Mouse (Mus musculus) ES-CJ7 (cell line): ENCODE results near the gene Sec22a.

Experiments
- DNase-seq: peaks from one replicate; pipeline ENCODE4 v3.0.0; 2011; ENCODE audit warnings: low read depth, low spot score

Gene Sec22a

GRCm38 (mm10) chr16:35363150-35364062 lies at the start of gene Sec22a:
TSS of gene Sec22a (minus strand) at chr16:35363918.
- peak; percentile 94 for DNase-seq

GRCm38 (mm10) chr16:35406706-35407105 lies 43.0 kb upstream of the Sec22a start:
- no peak for DNase-seq

DNA sequence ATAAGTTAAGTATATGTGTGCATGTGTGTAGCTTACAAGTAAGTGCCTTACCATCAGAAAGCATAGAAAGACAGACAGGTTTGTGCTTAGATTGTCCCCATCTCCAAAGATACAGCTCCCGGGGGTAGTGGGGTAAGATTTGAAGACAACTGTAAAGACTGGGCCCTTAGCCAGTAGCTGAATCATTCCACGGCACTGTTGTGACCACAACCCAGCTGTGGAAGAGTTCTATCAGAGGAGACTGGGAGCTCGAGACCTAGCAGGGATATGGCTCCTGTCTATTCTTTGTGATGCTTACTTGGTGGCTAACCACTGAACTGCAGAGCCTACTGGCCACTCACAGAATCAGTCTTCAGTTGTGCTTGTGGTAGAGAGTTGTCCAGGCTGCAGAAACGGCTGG lies 42.4 kb upstream of the Sec22a start:
- no peak for DNase-seq

DNA sequence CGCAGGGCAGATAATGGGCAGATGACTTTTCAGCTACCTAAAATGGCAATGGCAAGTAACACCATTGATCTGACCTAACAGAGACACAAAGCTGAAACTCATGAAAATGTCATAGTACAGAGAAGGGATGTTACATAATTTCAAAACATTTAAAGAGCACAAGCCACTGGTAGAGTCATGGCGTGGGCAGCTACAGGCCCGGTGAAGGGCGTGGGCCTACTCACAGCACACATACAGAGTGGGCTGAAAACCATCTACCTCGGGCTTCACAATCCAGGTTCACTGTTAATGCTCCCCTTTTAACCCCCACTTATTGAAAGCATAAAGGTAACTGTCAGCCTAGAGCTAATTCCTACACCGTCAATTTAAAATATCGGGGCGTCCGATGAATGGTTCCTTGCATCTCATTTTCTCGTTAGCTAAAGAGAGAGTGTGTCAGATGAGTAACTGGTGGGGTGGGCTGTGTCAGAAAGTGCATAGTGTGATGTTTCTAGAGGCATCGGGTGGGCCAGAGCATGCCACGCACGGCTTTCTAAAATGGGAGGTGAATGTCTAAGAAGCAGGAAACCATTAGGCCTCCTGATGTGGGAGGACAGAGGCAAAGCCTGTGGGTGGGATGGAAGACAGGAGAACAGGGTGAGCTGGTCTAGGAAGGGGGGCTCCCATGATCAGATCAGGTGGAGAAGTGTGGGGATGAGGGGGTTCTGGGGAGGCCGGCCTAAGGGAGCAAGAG lies 41.8 kb upstream of the Sec22a start:
- DNase-seq = no peak

- peak; percentile 58 for DNase-seq
Measured at GRCm38 (mm10) chr16:35404864-35405263, 41.1 kb upstream of the Sec22a start.

- DNase-seq = no peak
Measured at GRCm38 (mm10) chr16:35403891-35404290, 40.2 kb upstream of the Sec22a start.

- no peak for DNase-seq
Measured at GRCm38 (mm10) chr16:35403356-35403755, 39.6 kb upstream of the Sec22a start.

DNA sequence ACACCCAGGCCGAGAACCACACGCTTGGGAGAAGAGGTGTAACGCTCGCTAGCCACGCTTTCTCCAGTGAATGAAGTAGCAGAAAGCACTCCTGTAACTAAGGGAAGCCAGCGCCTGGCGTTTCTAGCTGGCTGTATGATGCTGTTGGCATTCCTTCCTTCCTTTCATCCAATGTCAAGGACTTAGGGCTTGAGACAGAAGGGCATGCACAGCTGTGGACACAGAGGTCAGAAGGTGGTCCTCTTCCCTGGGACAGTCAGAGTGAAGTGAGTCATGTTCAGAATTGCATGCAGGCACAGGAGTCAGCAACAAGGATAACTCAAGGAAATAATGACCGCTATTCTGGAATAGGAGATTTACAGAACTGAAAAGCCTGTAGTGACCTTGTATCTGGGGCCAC lies 29.1 kb upstream of the Sec22a start:
- DNase-seq = no peak

GRCm38 (mm10) chr16:35385654-35386053 lies 21.9 kb upstream of the Sec22a start:
- DNase-seq = no peak

GRCm38 (mm10) chr16:35380048-35380447 lies 16.3 kb upstream of the Sec22a start:
- DNase-seq = no peak

DNA sequence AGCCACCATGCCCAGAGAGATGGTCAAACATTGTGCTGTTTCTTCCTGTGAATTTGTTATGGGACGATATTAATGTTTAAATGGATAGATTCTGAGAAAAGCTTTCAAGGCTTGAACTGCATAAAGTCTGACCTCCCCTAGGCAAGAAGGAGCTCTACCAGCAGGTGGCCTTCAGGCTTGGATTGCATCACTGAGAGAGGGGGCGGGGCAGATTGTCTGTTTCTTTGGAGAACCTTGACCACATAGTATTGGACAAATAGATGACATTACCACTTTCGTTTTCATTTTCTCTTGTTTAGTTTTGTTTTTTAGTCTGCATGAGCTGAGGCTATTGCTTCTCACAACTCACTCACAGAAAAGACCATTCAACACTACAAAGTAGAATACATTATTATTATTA lies 15.6 kb upstream of the Sec22a start:
- DNase-seq = no peak

DNA sequence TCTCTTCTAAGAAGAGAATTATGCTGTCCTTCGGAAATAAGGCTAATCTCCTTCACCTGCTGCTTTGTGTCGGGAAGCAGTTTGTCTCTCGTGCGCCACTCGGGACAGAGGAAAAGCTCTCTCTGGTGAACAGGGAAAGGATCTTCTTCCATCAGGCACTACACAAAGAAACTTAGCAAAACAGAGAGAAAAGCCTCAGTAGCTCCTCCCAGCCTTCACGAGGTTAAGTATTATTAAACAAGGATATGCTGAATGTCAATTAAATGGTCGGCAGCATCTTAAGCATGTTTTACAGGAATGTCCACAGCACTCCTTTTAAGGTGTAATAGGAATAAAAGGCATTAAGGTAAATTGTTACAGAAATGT lies 328 bp upstream of the Sec22a start:
- DNase-seq = no peak

DNA sequence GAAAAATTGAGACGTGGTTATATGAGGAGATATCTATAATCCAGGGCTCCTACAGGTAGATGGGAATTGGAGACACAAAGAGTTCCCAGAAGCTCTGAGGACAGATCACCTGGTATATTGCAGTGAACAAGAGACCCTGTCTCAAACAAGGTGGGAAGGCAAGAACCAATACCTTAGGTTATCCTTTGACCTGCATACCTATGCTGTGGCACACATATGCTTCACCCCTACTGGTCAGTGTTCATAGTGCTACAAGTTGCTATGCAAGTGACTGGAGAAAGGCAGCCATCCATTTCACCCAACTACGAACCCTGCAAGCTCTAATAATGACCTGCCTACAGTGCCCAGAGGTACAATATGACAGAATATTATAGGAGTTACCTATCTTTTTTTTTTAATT lies 1.5 kb downstream of the Sec22a start:
- DNase-seq = peak; percentile 58

GRCm38 (mm10) chr16:35360593-35360992 lies 3.1 kb downstream of the Sec22a start:
- peak; percentile 85 for DNase-seq

DNA sequence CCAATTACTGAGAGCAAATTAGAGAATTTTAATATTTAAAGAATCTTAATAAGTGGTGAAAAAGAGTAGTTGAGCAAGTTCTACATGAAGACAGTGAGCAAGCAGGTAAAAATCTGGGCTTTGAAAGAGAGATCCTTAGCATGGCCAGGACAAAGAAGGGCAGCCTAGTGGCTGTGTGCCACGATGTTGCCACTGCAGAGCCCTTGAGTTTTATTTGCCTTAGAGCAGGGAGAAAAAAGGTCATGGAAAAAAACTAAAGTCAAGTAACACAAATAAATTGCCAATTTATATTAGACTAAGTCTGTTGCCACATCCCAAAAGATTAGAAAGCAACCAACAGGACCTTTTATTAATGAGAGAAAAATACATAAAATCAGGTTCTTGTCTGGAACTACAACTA lies 6.3 kb downstream of the Sec22a start:
- DNase-seq = no peak

GRCm38 (mm10) chr16:35330451-35330850 lies 33.3 kb downstream of the Sec22a start:
- DNase-seq = no peak

DNA sequence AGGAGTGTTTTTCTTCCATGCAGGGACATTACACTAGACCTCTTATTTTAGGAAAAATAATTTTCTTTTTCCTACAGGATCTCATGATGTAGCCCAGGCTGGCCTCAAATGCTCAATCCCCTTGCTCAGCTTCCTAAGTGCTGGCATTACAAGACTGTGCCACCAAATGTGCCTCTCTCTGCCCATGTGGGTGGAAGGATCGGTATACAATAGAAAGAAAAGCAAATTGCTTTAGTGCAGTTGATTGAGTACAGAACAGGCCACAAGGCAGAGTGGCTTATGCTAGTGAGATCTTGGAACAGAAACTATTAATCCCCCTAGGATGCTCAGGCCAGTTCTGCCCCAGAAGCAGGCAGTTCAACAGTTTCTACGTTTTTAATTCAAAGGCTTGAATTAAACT lies 43.9 kb downstream of the Sec22a start:
- no peak for DNase-seq

DNA sequence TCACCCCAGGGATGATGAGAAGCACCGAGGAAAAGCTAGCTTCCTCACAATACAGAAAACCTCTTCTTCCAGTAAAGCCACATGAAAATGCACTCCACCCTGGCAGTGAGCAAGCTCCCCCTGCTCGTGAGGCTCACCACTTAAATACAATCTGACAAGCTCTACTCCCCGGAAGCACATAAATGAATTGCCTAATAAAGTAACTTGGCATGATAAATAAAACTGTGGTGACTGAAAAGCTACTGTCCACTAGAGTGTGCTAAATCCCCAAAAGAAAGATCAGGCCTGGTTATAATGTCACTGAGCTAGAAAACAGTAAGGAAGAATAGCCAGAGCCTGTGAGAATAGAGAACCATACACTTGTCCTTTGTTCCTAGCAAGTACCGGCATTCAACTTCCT lies 44.4 kb downstream of the Sec22a start:
- DNase-seq = peak; percentile 41

DNA sequence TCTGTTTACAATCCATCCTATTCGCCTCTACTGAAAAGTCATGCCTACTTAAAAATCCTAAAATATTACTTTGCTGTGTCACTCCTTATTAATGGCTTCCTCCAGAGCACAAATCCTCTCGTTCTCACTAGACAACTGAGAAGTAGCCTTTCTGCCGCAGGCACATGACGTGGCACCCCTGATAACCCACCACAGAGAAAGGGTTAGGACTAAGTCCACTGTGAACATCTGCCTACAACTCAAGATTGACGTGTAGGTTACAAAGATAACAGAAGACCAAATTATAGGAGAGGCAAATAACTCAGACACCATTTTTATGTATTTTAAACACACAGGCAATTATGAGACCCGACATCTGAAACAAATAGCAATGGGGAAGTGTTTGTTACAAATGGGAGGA lies 45.3 kb downstream of the Sec22a start:
- no peak for DNase-seq

DNA sequence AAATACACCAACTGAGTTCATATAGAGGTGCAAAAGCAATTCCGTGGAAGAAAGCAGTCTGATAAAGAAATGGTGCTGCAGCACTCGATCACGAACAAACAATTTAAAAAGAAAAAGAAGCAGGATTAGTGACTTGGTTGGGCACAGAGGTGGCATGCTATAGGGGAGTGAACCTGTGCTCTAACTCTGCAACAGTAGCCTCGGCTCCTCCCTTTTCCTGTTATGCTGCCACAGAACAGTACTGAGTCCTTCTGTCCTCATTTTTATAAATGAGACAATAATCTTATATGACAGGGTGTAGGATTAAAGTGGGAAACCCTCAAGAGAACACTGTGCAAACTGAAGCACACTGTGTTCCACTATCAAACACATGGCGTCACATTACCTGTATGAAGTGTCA lies 46.3 kb downstream of the Sec22a start:
- DNase-seq = no peak

DNA sequence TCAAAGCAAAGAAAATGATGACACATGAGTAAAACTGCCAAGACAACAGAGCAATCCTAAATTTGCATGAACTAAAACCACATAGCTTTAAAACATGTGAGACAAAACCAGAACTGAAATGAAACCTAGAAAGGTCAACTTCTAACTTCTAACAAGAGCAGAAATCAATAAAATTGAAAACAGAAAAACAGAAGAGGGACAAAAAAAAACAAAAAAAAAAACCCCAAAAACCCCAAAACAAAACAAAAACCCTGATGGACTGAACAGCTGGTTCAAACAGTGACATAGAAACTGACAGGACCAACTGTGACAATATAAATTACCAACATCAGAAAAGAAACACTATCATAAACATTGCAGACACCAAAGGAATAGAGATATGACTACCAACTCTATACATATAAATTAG lies 46.9 kb downstream of the Sec22a start:
- no peak for DNase-seq

DNA sequence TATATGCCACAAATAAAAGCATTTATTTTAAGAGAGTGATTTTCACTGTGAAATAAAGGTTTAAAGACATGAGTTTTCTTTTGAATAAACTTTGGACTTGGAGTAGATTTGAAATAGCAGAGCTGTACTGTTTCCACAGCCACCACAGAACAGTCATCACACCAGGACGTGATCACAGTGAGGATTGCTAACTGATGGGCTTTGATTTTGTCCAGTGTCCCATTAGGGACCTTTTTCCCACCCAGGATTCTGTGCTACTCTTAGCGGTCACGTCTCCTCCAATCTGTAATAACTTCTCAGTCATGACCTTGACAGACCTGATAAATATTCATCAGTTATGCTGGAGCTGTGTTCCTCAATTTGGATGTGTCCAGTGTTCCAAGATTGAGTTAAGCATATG lies 48.2 kb downstream of the Sec22a start:
- DNase-seq = no peak

- DNase-seq = no peak
Measured at GRCm38 (mm10) chr16:35311586-35311985, 52.1 kb downstream of the Sec22a start.
